Mouse (Mus musculus) thymus, adult 2 months (tissue): Measurements from ENCODE around the gene Tarbp2. TPM values are rescaled to one million over a fixed set of nuclear protein-coding genes. Genes with fewer than 3 reads are reported as not detected.

ENCODE experiments used
- DNase-seq: peaks from one replicate; pipeline ENCODE4 v3.0.0; 2021
- H3K27ac ChIP-seq: fragments of 200-500 bp; 2 replicates; pipeline ENCODE4 v1.5.1; 2012; ENCODE audit warnings: low read length, control low read depth; ENCODE audit not compliant: control insufficient read depth, insufficient read depth
- H3K27me3 ChIP-seq: fragments of 200-500 bp; 2 replicates; pipeline ENCODE4 v1.6.1; 2012; ENCODE audit warnings: mild to moderate bottlenecking, low read length, moderate library complexity, mixed read lengths; ENCODE audit not compliant: control insufficient read depth, insufficient read depth
- H3K36me3 ChIP-seq: fragments of 200-500 bp; 2 replicates; pipeline ENCODE4 v1.6.1; 2012; ENCODE audit warnings: mild to moderate bottlenecking, low read length, moderate library complexity; ENCODE audit not compliant: control insufficient read depth, insufficient read depth
- H3K4me1 ChIP-seq: fragments of 200-500 bp; replicated peaks from 2 replicates; pipeline ENCODE4 v1.6.1; 2012; ENCODE audit warnings: low read length; ENCODE audit not compliant: control insufficient read depth, insufficient read depth
- H3K4me3 ChIP-seq: fragments of 200-500 bp; 2 replicates; pipeline ENCODE4 v1.5.1; 2012; ENCODE audit warnings: mild to moderate bottlenecking, low read length, control low read depth, moderate library complexity; ENCODE audit not compliant: control insufficient read depth, insufficient read depth
- CTCF ChIP-seq: fragments of 200-500 bp; IDR thresholded peaks from 2 replicates; pipeline ENCODE4 v1.5.1; 2012; ENCODE audit warnings: mild to moderate bottlenecking, control low read depth, low read length, moderate library complexity, borderline replicate concordance; ENCODE audit not compliant: control insufficient read depth, poor library complexity, insufficient read depth; ENCODE audit errors: extremely low read depth
- POLR2A ChIP-seq: fragments of 200-500 bp; IDR thresholded peaks from 2 replicates; pipeline ENCODE4 v1.6.1; 2012; ENCODE audit warnings: mild to moderate bottlenecking, low read length, control low read depth, moderate library complexity; ENCODE audit not compliant: control insufficient read depth, poor library complexity, insufficient read depth; ENCODE audit errors: extremely low read depth
- WGBS: fragments of 180-500 bp; shearing (Covaris S2); methylation state at CpG from one replicate; pipeline ENCODE4 v1.1.7; 2018; 5-methylcytosine and 5-hydroxymethylcytosine counted together
- polyA plus RNA-seq: library from polyadenylated mRNA; depleted of rRNA; stranded (reverse); fragments of >200 nt; gene quantifications from 2 replicates; pipeline ENCODE4 v1.2.3, GENCODE M21; 2012

Tarbp2 gene
- polyA plus RNA-seq, 1 experiment = 166 TPM

- H3K27me3 ChIP-seq = no peaks in the 10 kb centered on the region
- no peak for DNase-seq
- no peak for TF ChIP-seq POLR2A
- no peak for TF ChIP-seq CTCF
- WGBS = 75% methylated on average over 4 of the region's 4 CpGs
- peaks cover 3% of the 10 kb centered on the region; the same call in 1 of the 2 replicates for H3K36me3 ChIP-seq
- H3K4me1 ChIP-seq = peaks cover 17% of the 10 kb centered on the region
- H3K27ac ChIP-seq = no peak overlapping the region
- H3K4me3 ChIP-seq = no peak overlapping the region
Measured at GRCm38 (mm10) chr15:102520416-102520815, 2.4 kb downstream of the Tarbp2 start.

- no peak for TF ChIP-seq CTCF
- no peak for TF ChIP-seq POLR2A
- no peak overlapping the region for H3K4me3 ChIP-seq
- no peaks in the 10 kb centered on the region for H3K27me3 ChIP-seq
- H3K27ac ChIP-seq = no peak overlapping the region
- 89% methylated on average over 4 of the region's 4 CpGs for WGBS
- no peak for DNase-seq
- peaks cover 3% of the 10 kb centered on the region; the same call in 1 of the 2 replicates for H3K36me3 ChIP-seq
- H3K4me1 ChIP-seq = peaks cover 13% of the 10 kb centered on the region
Measured at GRCm38 (mm10) chr15:102521480-102521879, 3.5 kb downstream of the Tarbp2 start.

- Histone ChIP-seq H3K36me3 (peaks cover 17% of the 10 kb centered on the region), H3K4me1 (peaks cover 13% of the 10 kb centered on the region), H3K27me3 (no peaks in the 10 kb centered on the region), H3K27ac (peak within 1 kb of the TSS; percentile 74), H3K4me3 (no peak within 1 kb of the TSS)
- peak; percentile 75 for DNase-seq
- WGBS = 44% methylated on average over 3 of the region's 3 CpGs
- TF ChIP-seq CTCF (peak; percentile 65; the same call in 1 of the 2 replicates), POLR2A (no peak)
Measured at GRCm38 (mm10) chr15:102524892-102525485, 7.0 kb downstream of the Tarbp2 start, which contains the start of gene Npff. Gene Npff (minus strand): TSS chr15:102524942.

- Histone ChIP-seq H3K27me3 (no peaks in the 10 kb centered on the region), H3K27ac (peak overlapping the region; percentile 75), H3K4me1 (peaks cover 13% of the 10 kb centered on the region), H3K36me3 (peaks cover 17% of the 10 kb centered on the region), H3K4me3 (no peak overlapping the region)
- 16% methylated on average over 6 of the region's 6 CpGs for WGBS
- no peak for DNase-seq
- TF ChIP-seq POLR2A (no peak), CTCF (no peak)
Measured at GRCm38 (mm10) chr15:102526111-102527002, 8.4 kb downstream of the Tarbp2 start.

- Histone ChIP-seq H3K4me3 (no peak overlapping the region), H3K27me3 (no peaks in the 10 kb centered on the region), H3K4me1 (peaks cover 13% of the 10 kb centered on the region), H3K36me3 (peaks cover 31% of the 10 kb centered on the region), H3K27ac (no peak overlapping the region)
- TF ChIP-seq CTCF = no peak
- no peak for DNase-seq
- 88% methylated on average over 3 of the region's 3 CpGs for WGBS
Measured at GRCm38 (mm10) chr15:102527936-102528335, 9.9 kb downstream of the Tarbp2 start.

GRCm38 (mm10) chr15:102528396-102528795 lies 10.4 kb downstream of the Tarbp2 start:
- DNase-seq = no peak
- WGBS = 100% methylated on average over 1 of the region's 1 CpGs
- Histone ChIP-seq H3K27ac (no peak overlapping the region), H3K27me3 (no peaks in the 10 kb centered on the region), H3K4me3 (no peak overlapping the region), H3K36me3 (peaks cover 36% of the 10 kb centered on the region), H3K4me1 (peaks cover 13% of the 10 kb centered on the region)
- TF ChIP-seq POLR2A = no peak
- TF ChIP-seq CTCF = no peak
